Mouse (Mus musculus) ES-Bruce4 (cell line): ENCODE measurements around the gene Ccpg1os. TPM values are rescaled to one million over a fixed set of nuclear protein-coding genes. Genes with fewer than 3 reads are reported as not detected.

Experiments used
- H3K27ac ChIP-seq: 2 replicates; pipeline ENCODE4 v1.5.1; 2012; ENCODE audit warnings: low read length, inconsistent platforms; ENCODE audit not compliant: insufficient read depth
- H3K27me3 ChIP-seq: 2 replicates; pipeline ENCODE4 v1.6.1; 2012; ENCODE audit warnings: mild to moderate bottlenecking, low read length, inconsistent platforms; ENCODE audit not compliant: control insufficient read depth, poor library complexity, insufficient read depth, severe bottlenecking
- H3K36me3 ChIP-seq: 2 replicates; pipeline ENCODE4 v1.6.1; 2012; ENCODE audit warnings: inconsistent platforms, mild to moderate bottlenecking, low read length, moderate library complexity; ENCODE audit not compliant: control insufficient read depth, poor library complexity, insufficient read depth, severe bottlenecking
- H3K4me1 ChIP-seq: one replicate; pipeline ENCODE4 v1.8.1; 2011; ENCODE audit warnings: low read length; ENCODE audit not compliant: control insufficient read depth, insufficient read depth
- H3K4me3 ChIP-seq: 2 replicates; pipeline ENCODE4 v1.5.1; 2011; ENCODE audit warnings: low read depth, mild to moderate bottlenecking, low read length
- H3K9ac ChIP-seq: 2 replicates; pipeline ENCODE4 v1.6.1; 2012; ENCODE audit warnings: low read depth, mild to moderate bottlenecking, inconsistent platforms; ENCODE audit not compliant: poor library complexity, severe bottlenecking
- H3K9me3 ChIP-seq: replicated peaks from 2 replicates; pipeline ENCODE4 v1.6.1; 2012; ENCODE audit warnings: mild to moderate bottlenecking, low read length, inconsistent platforms; ENCODE audit not compliant: control insufficient read depth, poor library complexity, insufficient read depth, severe bottlenecking
- CTCF ChIP-seq: IDR thresholded peaks from one replicate; pipeline ENCODE4 v1.8.1; 2011; ENCODE audit warnings: low read depth, low read length
- EP300 ChIP-seq: IDR thresholded peaks from 2 replicates; pipeline ENCODE4 v1.6.1; 2011; ENCODE audit warnings: low read depth, low read length; ENCODE audit not compliant: insufficient read depth
- POLR2A ChIP-seq: IDR thresholded peaks from one replicate; pipeline ENCODE4 v1.8.1; 2011; ENCODE audit warnings: low read length; ENCODE audit not compliant: insufficient read depth
- polyA plus RNA-seq: library from polyadenylated mRNA; stranded (reverse); fragments of >200 nt; gene quantifications from 2 replicates; pipeline ENCODE4 v1.2.4, GENCODE M21; 2011; ENCODE audit warnings: low read depth; ENCODE audit not compliant: missing spikeins, insufficient read depth, insufficient read length

The Ccpg1os gene
- 13.0 and 15.4 TPM in 2 replicates for polyA plus RNA-seq

GRCm38 (mm10) chr9:72985250-72986220 lies at the start of gene Ccpg1os, which contains the start of gene Ccpg1:
Ccpg1os (minus strand) TSS chr9:72985382.
Ccpg1 (plus strand) TSS chr9:72985429.
- Histone ChIP-seq H3K4me3 (peak within 1 kb of the TSS; percentile 98), H3K9ac (peak within 1 kb of the TSS; percentile 56), H3K4me1 (no peaks in the 10 kb centered on the region), H3K36me3 (no peaks in the 10 kb centered on the region), H3K27me3 (no peaks in the 10 kb centered on the region), H3K9me3 (no peaks in the 10 kb centered on the region), H3K27ac (no peak within 1 kb of the TSS)
- TF ChIP-seq EP300 (no peak), POLR2A (peak; percentile 12)

DNA sequence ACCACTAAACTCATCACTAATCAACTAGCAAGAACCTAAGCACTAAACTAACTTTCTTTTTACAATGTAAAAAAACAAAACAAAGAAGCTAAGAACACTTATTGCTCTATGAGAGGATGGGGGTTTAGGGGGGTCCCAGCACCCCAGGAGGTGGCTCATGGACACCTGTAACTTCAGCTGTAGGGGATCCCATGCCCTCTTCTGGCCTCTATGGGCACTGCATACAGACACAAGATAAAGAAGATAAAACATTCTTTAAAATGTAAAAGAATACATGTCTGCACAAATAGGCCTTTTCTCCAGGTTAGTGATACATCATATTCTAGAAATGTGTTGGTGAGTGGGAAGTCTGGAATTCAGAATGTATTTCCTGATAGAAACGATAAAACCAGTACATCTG lies 48.2 kb upstream of the Ccpg1os start:
- no peaks in the 10 kb centered on the region for H3K27me3 ChIP-seq
- H3K36me3 ChIP-seq, result peaks cover 22% of the 10 kb centered on the region
- H3K4me1 ChIP-seq, result peaks cover 1% of the 10 kb centered on the region
- H3K4me3 ChIP-seq, result no peak overlapping the region
- no peaks in the 10 kb centered on the region for H3K9me3 ChIP-seq
- H3K27ac ChIP-seq, result no peak overlapping the region
- no peak overlapping the region for H3K9ac ChIP-seq
- TF ChIP-seq EP300, result no peak
- no peak for TF ChIP-seq POLR2A
- no peak for TF ChIP-seq CTCF

DNA sequence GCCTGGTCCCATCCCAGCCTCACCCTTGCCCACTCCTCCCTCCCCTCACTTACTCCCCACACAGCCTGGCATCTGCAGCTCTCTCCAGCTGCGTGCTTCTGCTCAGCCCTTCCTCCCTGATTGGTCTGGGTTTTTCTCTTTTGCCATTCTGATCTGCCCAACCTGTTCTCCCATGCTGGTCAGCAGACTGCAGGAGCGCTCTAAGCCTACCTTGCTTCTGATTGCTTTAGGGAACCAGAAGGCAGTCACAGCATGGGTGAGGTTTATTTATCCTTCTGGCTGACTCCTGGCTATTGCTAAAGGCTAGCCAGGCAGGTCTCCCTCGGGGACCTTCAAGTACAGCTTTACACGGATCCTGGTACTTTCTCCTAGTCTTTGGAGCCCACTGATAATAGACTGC lies 46.2 kb upstream of the Ccpg1os start:
- Histone ChIP-seq H3K4me1 (peaks cover 5% of the 10 kb centered on the region), H3K27me3 (no peaks in the 10 kb centered on the region), H3K4me3 (no peak overlapping the region), H3K36me3 (peaks cover 20% of the 10 kb centered on the region), H3K9me3 (no peaks in the 10 kb centered on the region), H3K27ac (no peak overlapping the region), H3K9ac (no peak overlapping the region)
- no peak for TF ChIP-seq EP300
- TF ChIP-seq CTCF, result no peak
- no peak for TF ChIP-seq POLR2A

DNA sequence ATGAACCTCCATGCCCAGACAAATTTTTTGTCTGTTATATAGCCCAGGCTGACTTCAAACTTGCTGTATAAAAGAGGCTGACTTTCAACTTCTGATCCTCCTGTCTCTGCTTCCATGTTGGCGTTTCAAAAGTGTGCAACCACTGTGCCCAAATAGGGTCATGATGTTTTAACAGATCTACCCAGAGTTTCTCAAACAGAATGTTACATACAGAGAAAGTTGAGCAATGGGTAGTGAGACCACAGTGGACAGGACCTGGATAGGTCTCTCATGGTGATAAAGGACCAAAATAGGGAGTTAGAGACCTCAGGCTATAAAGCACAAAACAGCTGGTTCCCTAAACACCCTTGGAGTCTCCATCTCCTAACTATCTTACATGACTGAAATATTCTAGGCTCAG lies 45.3 kb upstream of the Ccpg1os start:
- no peak overlapping the region for H3K9ac ChIP-seq
- peaks cover 5% of the 10 kb centered on the region for H3K4me1 ChIP-seq
- H3K27me3 ChIP-seq, result no peaks in the 10 kb centered on the region
- H3K27ac ChIP-seq, result no peak overlapping the region
- peaks cover 17% of the 10 kb centered on the region for H3K36me3 ChIP-seq
- H3K4me3 ChIP-seq, result no peak overlapping the region
- no peak for TF ChIP-seq EP300
- TF ChIP-seq CTCF, result no peak
- no peak for TF ChIP-seq POLR2A
- no peaks in the 10 kb centered on the region for H3K9me3 ChIP-seq

DNA sequence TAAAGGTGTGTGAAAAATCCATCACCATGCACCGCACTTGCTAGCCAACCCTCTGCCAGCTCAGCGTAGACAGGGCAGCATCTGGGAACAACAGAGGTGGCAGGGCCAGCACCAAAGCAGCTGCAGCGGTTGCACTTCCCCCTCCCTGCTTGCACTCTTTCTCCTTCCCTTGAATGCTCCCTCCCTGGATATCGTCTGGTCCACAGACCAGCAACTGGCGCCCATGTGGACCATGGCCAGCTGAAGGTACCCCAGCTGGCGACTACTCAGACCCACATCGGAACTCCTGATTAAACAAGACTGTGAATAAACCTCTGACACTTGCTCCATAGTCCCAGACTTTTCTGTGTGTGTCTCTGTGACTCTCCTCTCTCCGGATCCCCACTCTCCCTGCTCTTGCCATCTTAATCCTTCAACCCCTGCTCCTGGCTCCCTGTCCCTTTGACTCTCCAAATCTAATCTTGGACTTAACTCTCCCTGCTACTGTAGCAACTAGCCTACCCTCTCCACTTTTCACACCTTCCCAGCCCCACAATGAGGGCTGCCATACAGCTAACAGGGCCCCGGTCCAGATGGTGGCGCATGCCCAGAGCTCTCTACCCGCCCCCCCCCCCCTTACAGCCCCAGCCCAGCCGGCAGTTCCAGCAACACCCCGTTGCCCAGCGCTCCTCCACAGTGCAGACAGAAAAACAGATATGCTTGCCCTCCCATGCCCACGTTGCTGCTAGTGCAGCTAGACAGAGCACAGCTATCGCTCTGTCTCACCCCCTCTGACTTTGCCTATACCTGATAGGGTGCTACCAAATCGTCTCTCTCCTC lies 40.8 kb upstream of the Ccpg1os start:
- Histone ChIP-seq H3K27me3 (no peaks in the 10 kb centered on the region), H3K9ac (no peak overlapping the region; the same call in 1 of the 2 replicates), H3K4me1 (peaks cover 5% of the 10 kb centered on the region), H3K4me3 (peak overlapping the region; percentile 67), H3K9me3 (no peaks in the 10 kb centered on the region), H3K36me3 (peaks cover 9% of the 10 kb centered on the region), H3K27ac (peak overlapping the region; percentile 44; the same call in 1 of the 2 replicates)
- no peak for TF ChIP-seq CTCF
- no peak for TF ChIP-seq POLR2A
- no peak for TF ChIP-seq EP300

DNA sequence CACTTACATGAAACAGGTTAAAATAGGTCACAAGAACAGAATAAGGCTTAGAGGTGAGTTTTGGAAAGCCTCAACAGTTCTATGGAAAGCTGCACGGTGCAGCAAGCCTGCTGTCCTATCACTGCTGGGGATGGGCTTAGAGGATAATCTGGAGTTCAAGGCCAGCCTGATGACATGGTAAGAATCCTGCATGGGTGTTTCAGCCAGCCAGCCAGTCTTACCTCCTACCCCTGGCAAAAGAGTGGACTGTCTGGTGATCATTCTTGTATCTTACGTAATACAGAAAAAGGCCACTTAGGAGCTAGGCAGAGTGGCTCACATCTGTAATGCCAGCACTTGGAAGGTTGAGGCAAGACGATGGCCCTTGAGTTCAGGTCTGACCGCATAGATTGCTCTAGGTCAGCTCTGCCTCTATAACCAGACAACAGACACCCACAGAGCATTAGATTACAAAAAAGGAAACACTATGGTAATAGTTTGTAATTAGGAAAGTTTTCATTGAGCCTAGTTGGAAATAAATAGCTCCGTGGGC lies 35.5 kb upstream of the Ccpg1os start:
- no peak for TF ChIP-seq POLR2A
- no peak for TF ChIP-seq EP300
- no peak for TF ChIP-seq CTCF

More for the DNA sequence above, 35.5 kb upstream of the Ccpg1os start:
- Histone ChIP-seq H3K9ac (no peak overlapping the region), H3K4me3 (no peak overlapping the region), H3K4me1 (no peaks in the 10 kb centered on the region), H3K27ac (no peak overlapping the region), H3K27me3 (no peaks in the 10 kb centered on the region), H3K9me3 (no peaks in the 10 kb centered on the region), H3K36me3 (peaks cover 16% of the 10 kb centered on the region)
